Mouse (Mus musculus): ENCODE measurements at regions not wholly inside any gene's neighbourhood (a gene's known extent, or its start where the extent isn't known, plus 50 kb on each side); places are given as distances from the start of the nearest gene placed in this dataset.

- CTCF ChIA-PET, result interaction anchor here (1.2 kb wide), 1 partner anchor 16 kb away, joined by 5 read pairs; no protein-coding TSS in a partner anchor
Observed at GRCm38 (mm10) chr13:41541139-41541538, 54.0 kb upstream of the Nedd9 start.

- CTCF ChIA-PET, result no interaction called here
Observed at GRCm38 (mm10) chr13:41546063-41546462, 58.9 kb upstream of the Nedd9 start.

GRCm38 (mm10) chr13:41546531-41546930, 59.2 kb upstream of the Tmem170b start:
- CTCF ChIA-PET, result no interaction called here

- CTCF ChIA-PET, result no interaction called here
Observed at GRCm38 (mm10) chr13:41549283-41549682, 56.4 kb upstream of the Tmem170b start.

GRCm38 (mm10) chr13:41550246-41550900, 55.3 kb upstream of the Tmem170b start:
- CTCF ChIA-PET, result no interaction called here

GRCm38 (mm10) chr13:41551711-41552349, 53.9 kb upstream of the Tmem170b start:
- CTCF ChIA-PET, result no interaction called here

- CTCF ChIA-PET, result no interaction called here
Observed at GRCm38 (mm10) chr13:41554401-41554800, 51.3 kb upstream of the Tmem170b start.
